Mouse (Mus musculus) testis, adult 2 months (tissue): ENCODE data around the gene Bcas1.

Experiments used
- CTCF ChIP-seq: fragments of 200-500 bp; IDR thresholded peaks from 2 replicates; pipeline ENCODE4 v1.5.1; 2012; ENCODE audit warnings: low read depth, mild to moderate bottlenecking, inconsistent platforms, low read length, moderate library complexity; ENCODE audit not compliant: control insufficient read depth, insufficient read depth, insufficient replicate concordance
- POLR2A ChIP-seq: fragments of 200-500 bp; IDR thresholded peaks from 2 replicates; pipeline ENCODE4 v1.6.1; 2012; ENCODE audit warnings: low read depth, mild to moderate bottlenecking, inconsistent platforms, low read length, moderate library complexity; ENCODE audit not compliant: control insufficient read depth

- no peak for TF ChIP-seq CTCF
- no peak for TF ChIP-seq POLR2A
Observed at GRCm38 (mm10) chr2:170316774-170317173, 110.9 kb downstream of the Bcas1 start.
